Comparison of ENCODE assay signal across 8 mouse cellular contexts in genomic region chr12:73112326-73113087, GRCm38 (mm10). TPM values are rescaled to one million over a fixed set of nuclear protein-coding genes. Genes with fewer than 3 reads are reported as not detected.
DNase-seq lines count a peak whose midpoint lies in the region; ATAC-seq and TF ChIP-seq lines count a peak whose summit lies in the region.

No protein-coding gene starts in this region.

- peaks cover 46% of the 10 kb centered on the region for H3K79me3 ChIP-seq in C2C12 (ENCODE audit: low read depth)

- WGBS in heart, adult 2 months = under 1% methylated on average over 67 of the region's 71 CpGs
- under 1% methylated on average over 66 of the region's 71 CpGs for WGBS in liver, embryonic 13.5 days (ENCODE audit: insufficient replicate concordance)
- whole genome bisulfite sequencing in neural tube, embryonic 11.5 days = 0% methylated on average over 61 of the region's 71 CpGs

- no peaks in the 10 kb centered on the region for H3K9me3 ChIP-seq in liver, embryonic 13.5 days (replicated peaks)
- H3K9me3 ChIP-seq in neural tube, embryonic 11.5 days (ENCODE audit: control insufficient read depth, low read length) = no peaks in the 10 kb centered on the region

- peak overlapping the region; percentile 64 for H3K9ac ChIP-seq in heart, adult 2 months (ENCODE audit: low read depth, low read length)
- 0 out of 2 replicates have a peak overlapping the region, but pooled peaks have one; percentile 36 for H3K9ac ChIP-seq in liver, embryonic 13.5 days
- peak overlapping the region; percentile 80 for H3K9ac ChIP-seq in neural tube, embryonic 11.5 days (ENCODE audit: low read length)

- H3K79me2 ChIP-seq in C2C12 (ENCODE audit: control insufficient read depth, insufficient read depth) = peaks cover 56% of the 10 kb centered on the region
- H3K79me2 ChIP-seq in heart, adult 2 months (replicated peaks; ENCODE audit: control insufficient read depth, insufficient read depth, low read length) = no peaks in the 10 kb centered on the region

- no peak for TF ChIP-seq EP300 in heart, adult 2 months (IDR thresholded peaks at IDR 0.05; ENCODE audit: insufficient read depth, low read depth, low read length)

- peaks cover 1% of the 10 kb centered on the region; the same call in 1 of the 2 replicates for H3K4me1 ChIP-seq in heart, adult 2 months (ENCODE audit: control insufficient read depth, insufficient read depth, low read length)
- H3K4me1 ChIP-seq in liver, embryonic 13.5 days (replicated peaks) = peaks cover 27% of the 10 kb centered on the region; the same call in 1 of the 2 replicates
- peaks cover 3% of the 10 kb centered on the region for H3K4me1 ChIP-seq in neural tube, embryonic 11.5 days (ENCODE audit: control insufficient read depth, insufficient read depth, low read length)

- TF ChIP-seq POLR2A in heart, adult 2 months (IDR thresholded peaks at IDR 0.05; ENCODE audit: insufficient read depth, low read depth, low read length) = no peak

- DNase-seq in ZHBTc4 (ENCODE audit: low read depth, low spot score) = peak; percentile 65
- peak; percentile 62 for DNase-seq in embryo, embryonic 10.5 days (ENCODE audit: low spot score)
- peak; percentile 39 to 55 for DNase-seq in heart, adult 2 months
- DNase-seq in kidney, adult 8-10 months = peak; percentile 25 to 27
- no peak for DNase-seq in liver, embryonic 13.5 days
- DNase-seq in neural tube, embryonic 11.5 days (ENCODE audit: low spot score) = peak; percentile 70
- DNase-seq in yolk sac, embryonic 10.5 days (ENCODE audit: low spot score) = peak; percentile 38

- no peak for TF ChIP-seq CTCF in C2C12 (IDR thresholded peaks at IDR 0.05; ENCODE audit: control insufficient read depth, insufficient read depth, insufficient read length)
- no peak for TF ChIP-seq CTCF in heart, adult 2 months (IDR thresholded peaks at IDR 0.05)

- peaks cover 22% of the 10 kb centered on the region for H3K36me3 ChIP-seq in C2C12 (ENCODE audit: control insufficient read depth, insufficient read depth)
- no peaks in the 10 kb centered on the region for H3K36me3 ChIP-seq in heart, adult 2 months (ENCODE audit: control insufficient read depth, insufficient read depth, low read length)
- H3K36me3 ChIP-seq in liver, embryonic 13.5 days = no peaks in the 10 kb centered on the region
- H3K36me3 ChIP-seq in neural tube, embryonic 11.5 days (ENCODE audit: control insufficient read depth, insufficient read depth, low read length) = no peaks in the 10 kb centered on the region

- intact Hi-C loops in heart, adult 2 months (cut with DNase I) = loop anchor here (5.0 kb wide), 2 partner anchors 65 to 175 kb away; partner anchors contain the start of genes Slc38a6 and Trmt5

- peak overlapping the region; percentile 57 for H3K27ac ChIP-seq in heart, adult 2 months
- H3K27ac ChIP-seq in liver, embryonic 13.5 days = no peak overlapping the region
- peak overlapping the region; percentile 92 for H3K27ac ChIP-seq in neural tube, embryonic 11.5 days (ENCODE audit: low read depth, low read length)

- no peaks in the 10 kb centered on the region for H3K27me3 ChIP-seq in C2C12 (ENCODE audit: control insufficient read depth, insufficient read depth, insufficient read length)
- H3K27me3 ChIP-seq in heart, adult 2 months (ENCODE audit: control insufficient read depth, insufficient read depth, low read length) = no peaks in the 10 kb centered on the region; the same call in 1 of the 2 replicates
- H3K27me3 ChIP-seq in liver, embryonic 13.5 days = peaks cover 79% of the 10 kb centered on the region
- no peaks in the 10 kb centered on the region for H3K27me3 ChIP-seq in neural tube, embryonic 11.5 days (ENCODE audit: control insufficient read depth, insufficient read depth, low read length)

- H3ac ChIP-seq in C2C12 (ENCODE audit: control insufficient read depth, insufficient read length, low read depth) = peak overlapping the region; percentile 69

- 0 out of 2 replicates have a peak, but pooled peaks have one; percentile 29 for ATAC-seq in liver, embryonic 13.5 days (ENCODE audit: low read depth)
- peak; percentile 48 for ATAC-seq in neural tube, embryonic 11.5 days (ENCODE audit: insufficient read depth, low FRiP score, low TSS enrichment)

- H3K4me3 ChIP-seq in C2C12 (ENCODE audit: insufficient read depth, poor library complexity, severe bottlenecking) = peak overlapping the region; percentile 91
- peak overlapping the region; percentile 79 for H3K4me3 ChIP-seq in heart, adult 2 months
- H3K4me3 ChIP-seq in liver, embryonic 13.5 days (replicated peaks) = peak overlapping the region; percentile 56
- peak overlapping the region; percentile 80 for H3K4me3 ChIP-seq in neural tube, embryonic 11.5 days (ENCODE audit: low read depth, low read length)

- peak overlapping the region; percentile 79 for H3K4me2 ChIP-seq in liver, embryonic 13.5 days
- peak overlapping the region; percentile 97 for H3K4me2 ChIP-seq in neural tube, embryonic 11.5 days (ENCODE audit: low read depth)

TF ChIP-seq in C2C12, 6 proteins besides CTCF, POLR2A, EP300 and RAD21:
- TF ChIP-seq CEBPB (IDR thresholded peaks at IDR 0.05; ENCODE audit: low read depth) = no peak
- TF ChIP-seq FOSL1 (IDR thresholded peaks at IDR 0.05; ENCODE audit: insufficient read depth, low read length, poor library complexity, severe bottlenecking) = no peak
- TF ChIP-seq MAX (IDR thresholded peaks at IDR 0.05) = peak; percentile 14

RNA-seq across cellular contexts. Expression of gene Six4, which starts 0.7 kb away (rescaled TPM):
- polyA plus RNA-seq in C2C12 (2012; fragmentation: generic; extraction: Trizol) = 5.4 TPM
- total RNA-seq in heart, adult 2 months (2021) = 1 to 10 TPM; 3.9 to 6.8 TPM
- 1.6 and 2.6 TPM in 2 replicates for polyA plus RNA-seq in heart, adult 2 months (2012; rRNA removed)
- polyA plus RNA-seq in liver, embryonic 13.5 days (2015; fragmentation: Nextera tagmentation; extraction: Ambion mirVana) = 0.05 TPM in 2 replicates
- polyA plus RNA-seq in neural tube, embryonic 11.5 days (2014; fragmentation: Nextera tagmentation; extraction: Ambion mirVana) = 8.5 and 9.7 TPM in 2 replicates

RNA-seq across cellular contexts. Expression of gene Mnat1, which starts 11.0 kb away (rescaled TPM):
- 30.9 TPM for polyA plus RNA-seq in C2C12 (2012; fragmentation: generic; extraction: Trizol)
- 10 to 100 TPM; 16.3 to 16.8 TPM for total RNA-seq in heart, adult 2 months (2021)
- 5.6 and 8.6 TPM in 2 replicates for polyA plus RNA-seq in heart, adult 2 months (2012; rRNA removed)
- 11.9 TPM in 2 replicates for polyA plus RNA-seq in liver, embryonic 13.5 days (2015; fragmentation: Nextera tagmentation; extraction: Ambion mirVana)
- 43.1 and 43.7 TPM in 2 replicates for polyA plus RNA-seq in neural tube, embryonic 11.5 days (2014; fragmentation: Nextera tagmentation; extraction: Ambion mirVana)

RNA-seq across cellular contexts. Expression of gene Six1, which starts 58.8 kb away (rescaled TPM):
- 72.4 TPM for polyA plus RNA-seq in C2C12 (2012; fragmentation: generic; extraction: Trizol)
- 1 to 10 TPM; 1.2 to 1.4 TPM for total RNA-seq in heart, adult 2 months (2021)
- 0.90 and 0.94 TPM in 2 replicates for polyA plus RNA-seq in heart, adult 2 months (2012; rRNA removed)
- polyA plus RNA-seq in liver, embryonic 13.5 days (2015; fragmentation: Nextera tagmentation; extraction: Ambion mirVana) = 0.30 and 0.55 TPM in 2 replicates
- polyA plus RNA-seq in neural tube, embryonic 11.5 days (2014; fragmentation: Nextera tagmentation; extraction: Ambion mirVana) = 32.7 and 34.9 TPM in 2 replicates

Comparison
In these comparisons a context has a peak if more than half of its experiments do, and no peak if none do; other contexts are left out.
1. RNA of gene Six1, which starts 58.8 kb away (polyA plus RNA-seq): 72.4 TPM in C2C12 (single experiment) and 32.7 to 34.9 TPM in neural tube, embryonic 11.5 days; 0.90 to 0.94 TPM in heart, adult 2 months and 0.30 to 0.55 TPM in liver, embryonic 13.5 days; every median in the first group is over 10 times any median in the second.
2. Peak in every context shown above with its lines, with median percentiles within 50 percentile points of each other: H3K4me3 ChIP-seq and H3K9ac ChIP-seq.